In genomic region chr2:113641788-113642187, GRCm38 (mm10) we compare ENCODE assay signal across 19 mouse cellular contexts.
"Had no signal": no experiment of that assay in that cellular context is flagged by ENCODE, and none has a peak within 500 bp of the region (broad histone marks: within the 10 kb centered on the region; RNA-seq: fewer than 3 reads in every experiment).

No protein-coding gene starts in this region.

- H3K4me1 ChIP-seq: megakaryocyte, embryonic 14.5 days; midbrain, embryonic 13.5 days; midbrain, embryonic 15.5 days; neural tube, embryonic 13.5 days; neural tube, embryonic 15.5 days; stomach, embryonic 15.5 days had no signal

- H3K27me3 ChIP-seq: lung, embryonic 15.5 days; megakaryocyte, embryonic 14.5 days; midbrain, embryonic 13.5 days; midbrain, embryonic 15.5 days; neural tube, embryonic 13.5 days; neural tube, embryonic 15.5 days; stomach, embryonic 15.5 days had no signal

- H3K4me3 ChIP-seq: lung, embryonic 15.5 days; megakaryocyte, embryonic 14.5 days; midbrain, embryonic 13.5 days; midbrain, embryonic 15.5 days; neural tube, embryonic 13.5 days; neural tube, embryonic 15.5 days; stomach, embryonic 15.5 days had no signal

- H3K9me3 ChIP-seq: lung, embryonic 15.5 days; megakaryocyte, embryonic 14.5 days; midbrain, embryonic 13.5 days; midbrain, embryonic 15.5 days; neural tube, embryonic 13.5 days; neural tube, embryonic 15.5 days; stomach, embryonic 15.5 days had no signal

- H3K27ac ChIP-seq: lung, embryonic 15.5 days; macrophage; midbrain, embryonic 13.5 days; midbrain, embryonic 15.5 days; neural tube, embryonic 13.5 days; neural tube, embryonic 15.5 days; stomach, embryonic 15.5 days; stomach, postnatal 0 days had no signal

- H3K9ac ChIP-seq: liver, postnatal 0 days; lung, embryonic 15.5 days; midbrain, embryonic 13.5 days; midbrain, embryonic 15.5 days; neural tube, embryonic 13.5 days; neural tube, embryonic 15.5 days; stomach, embryonic 15.5 days had no signal

- DNase-seq: liver, postnatal 0 days; lung, adult 2 months; lung, postnatal 14 days; lung, postnatal 36 days; retina, postnatal 1 day; right cerebral cortex, adult 18-20 months; right cerebral cortex, postnatal 14 days; thymus, adult 2 months; thymus, postnatal 25 days; thymus, postnatal 4 days had no signal

- H3K36me3 ChIP-seq: lung, embryonic 15.5 days; midbrain, embryonic 13.5 days; midbrain, embryonic 15.5 days; neural tube, embryonic 13.5 days; neural tube, embryonic 15.5 days; stomach, embryonic 15.5 days had no signal
